Mouse (Mus musculus): ENCODE results near the gene E130114P18Rik.

Gene E130114P18Rik

GRCm38 (mm10) chr4:97714616-97715015, 63.3 kb downstream of the E130114P18Rik start:
- no peak for TF ChIP-seq GATA4 (IDR thresholded peaks at IDR 0.05; ENCODE audit: insufficient replicate concordance, low read length)

DNA sequence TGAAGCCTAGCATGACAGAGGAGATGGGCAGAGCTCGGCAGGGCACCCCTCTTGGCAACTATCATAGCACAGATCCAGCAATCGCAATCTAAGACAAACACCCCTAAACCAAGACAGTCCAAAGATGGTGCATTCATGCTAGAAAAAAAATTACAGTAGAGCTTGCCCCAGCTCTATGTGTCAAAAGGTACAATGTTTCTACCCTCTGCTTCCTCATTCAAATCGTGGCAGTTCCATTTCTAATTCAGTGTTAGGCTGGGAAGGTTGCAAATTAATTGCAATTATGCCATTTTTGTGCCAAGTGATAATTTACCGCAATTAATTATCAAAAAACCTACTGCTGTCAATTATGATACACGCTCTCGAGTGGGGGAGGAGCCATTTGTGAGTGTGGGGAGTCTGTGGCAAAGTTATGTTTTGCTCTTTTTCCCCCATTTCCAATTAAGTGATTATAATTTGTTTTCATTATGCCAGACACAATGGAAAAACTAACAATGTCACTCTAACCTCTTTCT, 63.7 kb downstream of the E130114P18Rik start:
- TF ChIP-seq GATA4 (IDR thresholded peaks at IDR 0.05; ENCODE audit: insufficient replicate concordance, low read length) = no peak

GRCm38 (mm10) chr4:97712547-97712946, 65.3 kb downstream of the E130114P18Rik start:
- no peak for TF ChIP-seq GATA4 (IDR thresholded peaks at IDR 0.05; ENCODE audit: insufficient replicate concordance, low read length)

- no peak for TF ChIP-seq GATA4 (IDR thresholded peaks at IDR 0.05; ENCODE audit: insufficient replicate concordance, low read length)
These were observed 67.7 kb downstream of the E130114P18Rik start for GRCm38 (mm10) chr4:97710048-97710765.

- no peak for TF ChIP-seq GATA4 (IDR thresholded peaks at IDR 0.05; ENCODE audit: insufficient replicate concordance, low read length)
These were observed 70.3 kb downstream of the E130114P18Rik start for GRCm38 (mm10) chr4:97707373-97708152.

DNA sequence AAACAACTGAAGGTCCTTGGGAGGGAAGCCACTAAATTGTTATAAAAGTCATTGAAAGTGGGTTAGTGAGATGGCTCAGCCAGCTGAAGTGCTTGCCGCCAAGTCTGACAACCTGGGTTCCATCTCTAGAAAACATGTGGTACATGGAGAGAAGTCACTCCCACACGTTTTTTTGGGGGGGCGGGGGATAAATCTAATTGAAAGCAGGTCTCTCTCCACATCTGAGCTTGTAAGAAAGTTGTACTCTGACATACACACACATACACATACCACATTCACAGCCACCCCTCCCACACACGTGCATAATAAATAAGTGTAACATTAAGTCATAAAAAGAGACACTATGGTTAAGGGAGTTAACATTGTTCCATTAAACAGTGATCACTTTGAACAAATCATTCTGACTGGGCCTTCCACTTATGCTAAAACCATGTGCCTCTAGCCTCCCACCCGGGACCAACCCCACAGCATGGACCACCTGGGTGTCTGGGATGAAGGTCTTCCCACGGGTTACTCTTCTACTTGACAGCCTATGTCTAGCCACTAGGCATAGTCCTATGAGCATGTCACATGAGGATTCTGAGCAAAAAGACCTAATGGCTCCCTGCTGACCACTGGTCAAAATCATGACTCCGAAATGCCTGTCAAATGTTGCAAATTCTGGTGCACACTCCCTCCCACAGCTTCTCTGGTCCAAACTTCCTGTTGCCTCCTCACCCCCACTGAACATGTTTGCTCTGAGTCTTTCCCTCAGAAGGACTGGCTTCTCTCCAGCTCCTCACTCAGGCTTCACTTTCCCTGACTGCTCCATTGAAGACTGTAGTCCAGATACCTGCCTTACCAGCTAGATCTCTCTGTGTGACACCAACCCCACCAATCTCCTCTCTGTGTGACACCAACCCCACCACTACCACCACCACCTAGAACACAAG, 80.9 kb downstream of the E130114P18Rik start:
- no peak for TF ChIP-seq GATA4 (IDR thresholded peaks at IDR 0.05; ENCODE audit: insufficient replicate concordance, low read length)

DNA sequence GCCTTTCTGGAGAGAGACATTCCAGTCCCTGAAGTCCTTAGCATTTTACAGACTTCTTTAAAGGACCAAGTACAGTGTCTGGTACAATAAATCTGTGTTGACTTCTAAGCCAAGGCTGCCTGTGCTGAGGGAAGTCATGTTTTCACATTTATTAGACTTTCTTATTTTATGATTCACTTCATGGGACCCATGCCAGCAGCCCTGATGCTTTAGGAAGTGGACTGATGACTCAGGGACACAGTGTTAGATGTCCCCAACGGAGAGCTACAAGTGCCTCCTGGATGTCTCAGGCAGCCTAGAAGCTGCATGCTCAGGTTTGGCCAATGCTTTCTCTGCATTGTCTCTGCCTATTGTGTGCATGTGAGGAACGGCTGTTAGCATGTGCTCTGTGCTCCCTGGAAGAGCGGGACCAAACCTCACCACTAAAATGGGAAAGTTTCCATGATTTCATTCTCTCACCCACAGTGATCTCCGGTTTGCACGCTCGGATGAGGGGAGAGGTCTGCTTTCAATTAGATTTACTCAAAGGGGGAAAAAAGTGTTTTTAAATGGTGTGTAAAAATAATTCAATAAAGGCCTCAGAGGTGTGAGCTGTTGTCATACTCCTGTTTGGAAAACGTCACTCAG, 82.4 kb downstream of the E130114P18Rik start:
- TF ChIP-seq GATA4 (IDR thresholded peaks at IDR 0.05; ENCODE audit: insufficient replicate concordance, low read length) = no peak

GRCm38 (mm10) chr4:97693931-97694330, 83.9 kb downstream of the E130114P18Rik start:
- no peak for TF ChIP-seq GATA4 (IDR thresholded peaks at IDR 0.05; ENCODE audit: insufficient replicate concordance, low read length)

DNA sequence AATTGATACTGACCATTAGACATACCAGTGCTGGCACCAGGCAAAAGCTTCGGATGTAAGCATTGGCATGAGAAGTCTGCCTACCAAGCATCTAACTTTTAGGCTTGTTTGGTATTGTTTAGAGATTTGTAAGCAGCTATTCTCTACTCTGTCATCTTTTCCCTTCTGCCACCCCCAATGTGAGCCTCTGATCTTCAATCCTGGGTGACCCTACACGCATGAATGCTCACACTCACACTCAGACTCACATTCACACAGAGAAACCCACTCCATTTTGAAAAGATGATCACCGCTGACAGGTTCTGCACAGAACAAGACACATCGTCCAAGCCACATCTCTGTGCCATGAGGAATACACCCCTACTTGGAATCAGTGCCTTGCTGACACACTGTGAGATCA, 84.8 kb downstream of the E130114P18Rik start:
- TF ChIP-seq GATA4 (IDR thresholded peaks at IDR 0.05; ENCODE audit: insufficient replicate concordance, low read length) = no peak

DNA sequence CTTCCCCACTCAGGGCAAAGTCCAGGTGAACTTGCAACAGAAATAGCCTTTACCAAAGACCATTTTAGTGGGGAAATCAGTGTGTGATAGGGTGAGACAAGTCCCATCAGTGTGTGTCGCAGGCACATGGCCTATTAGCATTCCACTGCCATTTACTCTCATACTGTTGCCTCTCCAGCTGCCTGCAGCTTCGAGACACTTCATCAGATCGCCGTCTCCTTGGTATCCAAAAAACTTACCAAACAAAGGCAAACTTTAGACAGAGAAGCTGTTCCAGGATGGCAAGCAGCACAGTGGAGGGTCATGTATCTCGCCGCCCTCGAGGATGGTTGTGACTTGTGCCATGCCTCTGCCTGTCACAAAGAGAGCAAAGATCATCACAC, 87.5 kb downstream of the E130114P18Rik start:
- TF ChIP-seq GATA4 (IDR thresholded peaks at IDR 0.05; ENCODE audit: insufficient replicate concordance, low read length) = no peak

- TF ChIP-seq GATA4 (IDR thresholded peaks at IDR 0.05; ENCODE audit: insufficient replicate concordance, low read length) = no peak
These were observed 88.2 kb downstream of the E130114P18Rik start for GRCm38 (mm10) chr4:97689456-97690383.

DNA sequence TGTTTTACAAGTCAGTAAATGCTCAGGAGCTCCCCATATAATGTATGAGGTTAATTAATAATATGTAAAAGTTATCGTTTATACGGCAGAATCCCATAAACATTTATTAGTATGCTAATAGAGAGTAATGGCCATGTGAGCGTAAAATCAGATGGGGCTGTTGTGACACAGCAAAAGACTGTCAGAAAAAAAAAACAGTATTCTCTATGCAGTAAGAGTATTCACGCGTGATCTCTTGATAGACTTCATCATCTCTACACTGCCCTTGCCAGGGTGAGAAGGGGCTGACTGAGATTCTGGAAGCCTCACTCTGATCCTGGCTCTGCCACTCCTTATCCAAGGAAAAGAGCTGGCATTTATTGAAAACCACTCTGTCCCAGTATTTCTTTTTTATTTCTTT, 91.9 kb downstream of the E130114P18Rik start:
- no peak for TF ChIP-seq GATA4 (IDR thresholded peaks at IDR 0.05; ENCODE audit: insufficient replicate concordance, low read length)

- TF ChIP-seq GATA4 (IDR thresholded peaks at IDR 0.05; ENCODE audit: insufficient replicate concordance, low read length) = no peak
These were observed 101.3 kb downstream of the E130114P18Rik start for GRCm38 (mm10) chr4:97676579-97676937.

Measured in liver, adult (tissue).